24 mouse cellular contexts compared by ENCODE assay signal in the genomic region with DNA sequence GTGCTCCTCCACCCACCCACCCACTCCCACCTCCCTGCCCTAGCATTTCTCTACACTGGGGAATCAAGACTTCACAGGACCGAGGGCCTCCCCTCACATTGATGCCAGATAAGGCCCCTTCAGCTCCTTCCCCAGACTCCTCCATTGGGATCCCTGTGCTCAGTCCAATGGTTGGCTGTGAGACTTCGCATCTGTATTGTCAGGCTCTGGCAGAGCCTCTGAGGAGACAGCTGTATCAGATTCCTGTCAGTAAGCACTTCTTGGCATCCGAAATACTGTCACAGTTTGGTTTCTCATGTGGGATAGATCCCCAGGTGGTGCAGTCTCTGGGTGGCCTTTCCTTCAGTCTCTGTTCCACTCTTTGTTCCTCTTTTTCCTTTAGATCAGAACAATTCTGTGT.
"Had no signal": no experiment of that assay in that cellular context is flagged by ENCODE, and none has a peak within 500 bp of the region (broad histone marks: within the 10 kb centered on the region; RNA-seq: fewer than 3 reads in every experiment).

No protein-coding gene starts in this region.

- H3K27me3 ChIP-seq: heart, embryonic 12.5 days; hindbrain, embryonic 12.5 days; limb, embryonic 12.5 days had no signal

- H3K27ac ChIP-seq: gastrocnemius, adult 2 months; heart, adult 2 months; heart, embryonic 10.5 days; hindbrain, embryonic 10.5 days; hindbrain, embryonic 12.5 days; hindbrain, embryonic 14.5 days; layer of hippocampus, adult 2 months; left cerebral cortex, adult 2 months; limb, embryonic 10.5 days; limb, embryonic 12.5 days had no signal

- H3K9ac ChIP-seq: heart, embryonic 12.5 days; hindbrain, embryonic 12.5 days; hindbrain, embryonic 14.5 days; limb, embryonic 12.5 days had no signal

- DNase-seq: gastrocnemius, adult 2 months; gastrocnemius, postnatal 10 days; gastrocnemius, postnatal 25 days; heart, adult 2 months; heart, postnatal 10 days; heart, postnatal 4 days; kidney, adult 18-20 months; kidney, adult 8-10 months; kidney, postnatal 10 days; kidney, postnatal 25 days; kidney, postnatal 4 days had no signal

- H3K36me3 ChIP-seq: heart, embryonic 10.5 days; heart, embryonic 12.5 days; hindbrain, embryonic 10.5 days; hindbrain, embryonic 12.5 days; limb, embryonic 10.5 days; limb, embryonic 12.5 days had no signal

- H3K4me1 ChIP-seq: heart, embryonic 10.5 days; heart, embryonic 12.5 days; hindbrain, embryonic 10.5 days; hindbrain, embryonic 12.5 days; limb, embryonic 10.5 days; limb, embryonic 12.5 days had no signal

- H3K4me2 ChIP-seq: heart, embryonic 12.5 days; hindbrain, embryonic 12.5 days; hindbrain, embryonic 14.5 days; limb, embryonic 12.5 days had no signal

- ATAC-seq: forebrain, embryonic 16.5 days; hindbrain, embryonic 16.5 days; inflammation-experienced regulatory T-cells, adult 6 months; intestine, postnatal 0 days had no signal

- H3K9me3 ChIP-seq: heart, embryonic 10.5 days; limb, embryonic 10.5 days had no signal

- H3K4me3 ChIP-seq: gastrocnemius, adult 2 months; heart, adult 2 months; heart, embryonic 10.5 days; heart, embryonic 12.5 days; hindbrain, embryonic 10.5 days; hindbrain, embryonic 12.5 days; layer of hippocampus, adult 2 months; left cerebral cortex, adult 2 months; limb, embryonic 10.5 days; limb, embryonic 12.5 days had no signal
